Mouse (Mus musculus) MEL (cell line): ENCODE data around the gene Klk10.

Source experiments
- CTCF ChIP-seq, 3 experiments: IDR thresholded peaks in 2 of 3; conservative IDR thresholded peaks in 1 of 3; 2 replicates each; pipeline ENCODE4 v1.5.1; 2011 to 2012; ENCODE audit warnings: low read length in 3 of 3, low read depth in 2 of 3, mild to moderate bottlenecking in 2 of 3, improper control_type of control experiment in 1 of 3, inconsistent platforms in 1 of 3, mixed read lengths in 1 of 3, moderate library complexity in 1 of 3; ENCODE audit not compliant: control insufficient read depth in 1 of 3, insufficient read depth in 1 of 3, poor library complexity in 1 of 3, severe bottlenecking in 1 of 3
- EP300 ChIP-seq, 2 experiments: IDR thresholded peaks; 2 replicates each; pipeline ENCODE4 v1.6.1; 2011; ENCODE audit warnings: improper control_type of control experiment in 2 of 2, low read length in 2 of 2, low read depth in 1 of 2, mild to moderate bottlenecking in 1 of 2
- GABPA ChIP-seq: IDR thresholded peaks from 2 replicates; pipeline ENCODE4 v1.6.1; 2012; ENCODE audit warnings: low read depth, mild to moderate bottlenecking, inconsistent platforms, low read length, improper control_type of control experiment, moderate library complexity
- GATA1 ChIP-seq: IDR thresholded peaks from 2 replicates; pipeline ENCODE4 v1.6.1; 2011; ENCODE audit warnings: low read depth, low read length, improper control_type of control experiment
- MAX ChIP-seq: IDR thresholded peaks from 2 replicates; pipeline ENCODE4 v1.6.1; 2011; ENCODE audit warnings: low read length, improper control_type of control experiment
- MEF2A ChIP-seq: IDR thresholded peaks from 2 replicates; pipeline ENCODE4 v1.6.1; 2014; ENCODE audit warnings: low read depth, mild to moderate bottlenecking, inconsistent platforms, low read length, improper control_type of control experiment; ENCODE audit not compliant: poor library complexity, insufficient replicate concordance, severe bottlenecking; ENCODE audit errors: extremely low read depth
- MXI1 ChIP-seq: IDR thresholded peaks from 2 replicates; pipeline ENCODE4 v1.6.1; 2011; ENCODE audit warnings: mild to moderate bottlenecking, low read depth, low read length, improper control_type of control experiment
- POLR2A ChIP-seq, 2 experiments: IDR thresholded peaks; 2 replicates each; pipeline ENCODE4 v1.6.1; 2011 to 2012; ENCODE audit warnings: low read length in 2 of 2, mild to moderate bottlenecking in 2 of 2, control low read depth in 1 of 2, improper control_type of control experiment in 1 of 2, low read depth in 1 of 2, moderate library complexity in 1 of 2; ENCODE audit not compliant: control insufficient read depth in 1 of 2, insufficient read depth in 1 of 2, poor library complexity in 1 of 2
- POLR2AphosphoS5 ChIP-seq: IDR thresholded peaks from 2 replicates; pipeline ENCODE4 v1.6.1; 2012; ENCODE audit warnings: low read depth, borderline replicate concordance, mild to moderate bottlenecking, inconsistent platforms, low read length, moderate library complexity, mixed read lengths
- RCOR1 ChIP-seq: IDR thresholded peaks from 2 replicates; pipeline ENCODE4 v1.6.1; 2012; ENCODE audit warnings: low read depth, mild to moderate bottlenecking, inconsistent platforms, low read length, improper control_type of control experiment
- SMC3 ChIP-seq: IDR thresholded peaks from 2 replicates; pipeline ENCODE4 v1.6.1; 2011; ENCODE audit warnings: low read depth, low read length, improper control_type of control experiment
- UBTF ChIP-seq: IDR thresholded peaks from 2 replicates; pipeline ENCODE4 v1.6.1; 2012; ENCODE audit warnings: low read depth, mild to moderate bottlenecking, inconsistent platforms, low read length, improper control_type of control experiment, moderate library complexity, borderline replicate concordance; ENCODE audit not compliant: insufficient read depth
- ZNF384 ChIP-seq: IDR thresholded peaks from 2 replicates; pipeline ENCODE4 v1.6.1; 2012; ENCODE audit warnings: low read depth, mild to moderate bottlenecking, inconsistent platforms, low read length, improper control_type of control experiment

DNA sequence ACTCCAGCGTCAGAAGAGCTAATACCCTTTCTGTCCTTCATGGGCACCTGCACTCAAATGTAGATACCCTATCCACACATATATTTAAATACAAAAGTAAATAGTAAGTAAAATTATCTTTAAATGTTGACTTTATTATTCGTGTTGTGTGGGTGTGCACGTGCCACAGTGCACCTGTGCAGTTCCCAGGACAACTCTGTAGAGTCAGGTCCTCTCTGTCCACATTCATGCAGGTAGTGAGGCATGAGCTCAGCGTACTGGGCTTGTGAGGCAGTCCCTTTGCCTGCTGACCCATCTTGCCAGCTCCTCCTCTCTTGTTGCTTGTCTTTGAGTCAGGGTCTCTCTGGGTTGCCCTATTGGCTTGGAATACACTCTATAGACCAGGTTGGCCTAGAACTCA lies 46.9 kb downstream of the Klk10 start:
- TF ChIP-seq CTCF (IDR thresholded peaks at IDR 0.05 in 2 of 3, conservative IDR thresholded peaks at IDR 0.05 in 1 of 3; ENCODE audit: control insufficient read depth in 1 of 3, insufficient read depth in 1 of 3, low read depth in 2 of 3, low read length in 3 of 3, poor library complexity in 1 of 3, severe bottlenecking in 1 of 3) (no peak), GATA1 (no peak), EP300 (IDR thresholded peaks at IDR 0.05; ENCODE audit: low read depth in 1 of 2, low read length in 2 of 2) (no peak), GABPA (no peak), MXI1 (no peak), POLR2AphosphoS5 (no peak), ZNF384 (no peak), MEF2A (no peak), SMC3 (no peak), MAX (no peak), UBTF (no peak), RCOR1 (no peak), POLR2A (IDR thresholded peaks at IDR 0.05; ENCODE audit: control insufficient read depth in 1 of 2, insufficient read depth in 1 of 2, low read depth in 1 of 2, low read length in 2 of 2, poor library complexity in 1 of 2) (no peak)
